Mouse (Mus musculus) bone marrow, adult 2 months (tissue): ENCODE results near the gene Hoxb8. TPM values are rescaled to one million over a fixed set of nuclear protein-coding genes. Genes with fewer than 3 reads are reported as not detected.

Source experiments
- H3K27ac ChIP-seq: fragments of 200-500 bp; 2 replicates; pipeline ENCODE4 v1.5.1; 2012; ENCODE audit warnings: low read depth, mild to moderate bottlenecking, control low read depth, inconsistent platforms, low read length; ENCODE audit not compliant: control insufficient read depth, poor library complexity, insufficient read depth
- H3K4me1 ChIP-seq: fragments of 200-500 bp; 2 replicates; pipeline ENCODE4 v1.6.1; 2011; ENCODE audit warnings: low read length; ENCODE audit not compliant: control insufficient read depth, insufficient read depth
- H3K4me3 ChIP-seq: fragments of 200-500 bp; replicated peaks from 2 replicates; pipeline ENCODE3; 2011; ENCODE audit warnings: mild to moderate bottlenecking, low read depth, low read length, control low read depth; ENCODE audit not compliant: control insufficient read depth
- CTCF ChIP-seq: fragments of 200-500 bp; IDR thresholded peaks from 2 replicates; pipeline ENCODE4 v1.5.1; 2011; ENCODE audit warnings: low read length, control low read depth; ENCODE audit not compliant: control insufficient read depth, insufficient read depth
- POLR2A ChIP-seq: fragments of 200-500 bp; IDR thresholded peaks from 2 replicates; pipeline ENCODE4 v1.6.1; 2011; ENCODE audit warnings: low read depth, mild to moderate bottlenecking, control low read depth, low read length, borderline replicate concordance; ENCODE audit not compliant: control insufficient read depth
- WGBS: fragments of 180-500 bp; shearing (Covaris S2); methylation state at CpG from one replicate; pipeline ENCODE4 v1.1.7; 2018; 5-methylcytosine and 5-hydroxymethylcytosine counted together
- polyA plus RNA-seq: library from polyadenylated mRNA; stranded (reverse); fragments of >200 nt; gene quantifications from 2 replicates; pipeline ENCODE4 v1.2.4, GENCODE M21; 2011; ENCODE audit warnings: low replicate concordance; ENCODE audit not compliant: missing spikeins, insufficient read depth, insufficient read length

The Hoxb8 gene
- 0.75 TPM in 1 of 2 replicates, not detected in the other for polyA plus RNA-seq

GRCm38 (mm10) chr11:96281855-96282570 lies at the start of gene Hoxb8:
Gene Hoxb8, plus strand, starts transcription at chr11:96281905.
- TF ChIP-seq POLR2A (no peak), CTCF (no peak)
- Histone ChIP-seq H3K4me1 (no peaks in the 10 kb centered on the region), H3K27ac (no peak within 1 kb of the TSS), H3K4me3 (no peak within 1 kb of the TSS)
- WGBS = 8% methylated on average over 27 of the region's 27 CpGs

- Histone ChIP-seq H3K4me1 (no peaks in the 10 kb centered on the region), H3K27ac (no peak overlapping the region), H3K4me3 (no peak overlapping the region)
- peak; percentile 63 for TF ChIP-seq CTCF
- no peak for TF ChIP-seq POLR2A
- WGBS = 1% methylated on average over 12 of the region's 12 CpGs
Measured at GRCm38 (mm10) chr11:96234906-96235305, 46.8 kb upstream of the Hoxb8 start.

DNA sequence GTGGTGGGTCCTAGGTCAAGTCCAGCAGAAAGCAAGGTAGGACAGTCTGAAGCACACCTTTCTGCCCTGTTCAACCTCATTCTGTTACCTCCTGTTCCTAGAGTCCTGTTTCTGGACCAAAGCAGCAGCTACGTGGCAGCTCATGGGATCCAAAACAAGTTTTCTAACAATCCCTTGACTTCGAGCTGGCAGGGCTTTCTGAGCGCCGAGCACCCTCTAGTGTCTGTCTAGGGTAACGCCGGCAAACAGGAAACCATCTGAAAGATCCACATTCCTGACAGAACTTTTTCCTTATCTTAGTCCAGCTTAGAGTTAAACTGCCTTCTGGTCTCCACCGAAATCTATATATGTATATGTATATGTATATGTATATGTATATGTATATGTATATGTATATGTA lies 41.5 kb upstream of the Hoxb8 start:
- under 1% methylated on average over 7 of the region's 7 CpGs for WGBS
- TF ChIP-seq POLR2A (no peak), CTCF (peak; percentile 65)
- H3K4me1 ChIP-seq = no peaks in the 10 kb centered on the region
- H3K27ac ChIP-seq = no peak overlapping the region
- H3K4me3 ChIP-seq = no peak overlapping the region

GRCm38 (mm10) chr11:96250901-96251300 lies 30.8 kb upstream of the Hoxb8 start:
- TF ChIP-seq CTCF = no peak
- TF ChIP-seq POLR2A = no peak
- WGBS = 6% methylated on average over 14 of the region's 14 CpGs
- H3K4me1 ChIP-seq = no peaks in the 10 kb centered on the region
- H3K27ac ChIP-seq = no peak overlapping the region
- no peak overlapping the region for H3K4me3 ChIP-seq

DNA sequence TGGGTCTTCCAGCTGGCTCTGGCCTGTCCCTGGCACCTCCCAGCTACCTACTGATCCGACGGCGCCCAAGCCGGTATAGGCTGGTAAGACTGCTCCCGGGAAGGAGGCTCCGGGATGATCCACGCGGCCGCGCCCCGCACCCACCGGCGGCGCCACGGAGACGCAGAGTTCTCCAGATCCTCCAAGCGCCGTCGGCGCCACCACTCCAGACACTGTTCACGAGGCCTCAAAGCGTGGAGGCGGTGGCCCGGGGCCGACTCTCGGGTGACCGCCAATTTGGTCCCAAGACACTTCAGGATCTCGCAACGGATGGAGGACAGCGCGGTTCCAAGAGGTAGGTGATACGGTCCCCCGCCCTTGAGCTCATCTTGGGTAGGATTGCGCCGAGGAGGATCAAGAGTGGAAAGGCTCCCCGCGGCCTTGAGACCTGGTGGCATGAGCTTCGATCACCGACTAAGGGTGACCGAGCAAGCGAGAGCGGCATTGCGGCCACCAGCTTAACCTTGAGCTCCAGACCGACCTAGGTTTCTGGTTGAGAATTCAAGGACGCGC lies 30.1 kb upstream of the Hoxb8 start:
- no peak overlapping the region for H3K4me3 ChIP-seq
- 5% methylated on average over 46 of the region's 46 CpGs for WGBS
- TF ChIP-seq CTCF (no peak), POLR2A (no peak)
- no peaks in the 10 kb centered on the region for H3K4me1 ChIP-seq
- H3K27ac ChIP-seq = no peak overlapping the region

DNA sequence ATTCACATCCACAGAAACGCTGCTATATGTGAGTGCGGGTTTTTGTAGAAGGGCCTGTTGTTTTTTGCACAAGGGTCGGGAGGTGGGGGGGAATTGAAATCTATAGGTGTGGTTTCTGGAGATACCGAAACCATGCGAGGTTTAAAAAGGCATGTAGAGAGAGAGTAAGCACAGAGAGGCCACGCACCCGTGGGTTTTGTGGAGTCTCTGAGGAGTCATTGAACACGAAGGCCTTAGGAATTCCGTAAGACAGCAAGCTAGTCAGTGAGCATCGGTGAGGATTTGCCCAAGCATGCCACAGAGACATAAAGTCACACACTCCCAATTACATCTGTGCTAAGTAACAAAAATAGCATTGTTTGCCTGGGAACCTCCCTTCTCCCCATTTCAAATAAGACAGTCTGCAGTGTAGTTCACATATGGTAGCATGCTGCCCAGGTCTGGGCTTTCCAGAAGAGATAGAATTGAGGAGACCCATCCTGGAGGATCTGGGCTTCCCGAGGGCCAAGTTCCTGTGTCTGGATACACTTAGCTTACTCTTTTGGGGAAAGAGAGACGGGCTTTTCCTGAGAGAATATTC lies 29.1 kb upstream of the Hoxb8 start:
- H3K27ac ChIP-seq = no peak overlapping the region
- no peaks in the 10 kb centered on the region for H3K4me1 ChIP-seq
- H3K4me3 ChIP-seq = no peak overlapping the region
- TF ChIP-seq CTCF (no peak), POLR2A (no peak)
- WGBS = 27% methylated on average over 12 of the region's 12 CpGs

- WGBS = 6% methylated on average over 11 of the region's 11 CpGs
- Histone ChIP-seq H3K27ac (no peak overlapping the region), H3K4me1 (no peaks in the 10 kb centered on the region), H3K4me3 (no peak overlapping the region)
- TF ChIP-seq POLR2A (no peak), CTCF (no peak)
Measured at GRCm38 (mm10) chr11:96254221-96254620, 27.5 kb upstream of the Hoxb8 start.

DNA sequence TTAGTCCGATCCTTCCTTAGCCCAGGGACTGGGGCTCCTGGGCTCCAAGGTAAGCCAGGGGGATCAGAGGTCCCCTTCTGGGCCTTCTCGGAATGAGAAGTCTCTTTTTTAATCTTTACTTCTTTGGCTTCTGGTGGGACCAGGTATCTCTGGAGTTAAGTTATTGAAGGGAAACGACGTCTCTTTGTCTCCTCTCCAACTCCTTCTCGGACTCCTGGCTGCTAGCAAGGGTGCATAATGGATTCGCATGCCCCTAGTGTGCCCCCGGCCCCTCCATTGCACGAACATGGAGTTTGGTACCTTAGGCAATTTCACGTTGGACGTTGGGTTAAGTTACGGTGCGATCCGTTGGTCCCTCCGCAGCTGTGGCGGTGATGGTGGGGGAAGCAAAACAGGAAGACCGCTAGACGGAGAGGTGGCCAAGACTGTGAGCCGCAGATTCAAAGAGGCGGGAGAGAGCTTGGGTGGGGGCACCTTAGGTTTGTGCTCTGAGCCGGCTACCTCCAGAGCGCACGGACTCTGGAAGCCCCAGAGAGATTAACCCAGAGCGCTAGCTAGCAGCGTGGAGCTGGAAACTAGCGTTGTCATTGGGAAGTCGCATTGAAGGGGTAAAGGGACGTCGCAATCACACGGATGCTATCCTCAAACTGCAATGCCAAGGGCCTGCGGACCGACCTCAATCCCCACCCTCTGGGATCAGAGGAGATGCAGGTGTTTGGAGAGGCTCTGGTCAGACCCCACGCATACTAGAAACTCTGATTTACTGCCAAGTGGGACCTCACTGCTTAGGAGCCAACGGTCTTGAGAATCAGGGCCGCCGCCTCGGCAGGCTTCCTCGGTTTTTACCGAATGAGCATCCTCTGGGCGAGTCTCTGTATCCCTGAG lies 26.4 kb upstream of the Hoxb8 start:
- Histone ChIP-seq H3K4me3 (no peak overlapping the region), H3K4me1 (no peaks in the 10 kb centered on the region), H3K27ac (no peak overlapping the region)
- 3% methylated on average over 39 of the region's 39 CpGs for WGBS
- TF ChIP-seq CTCF (no peak), POLR2A (no peak)
